Mouse (Mus musculus) testis, adult 2 months (tissue): Measurements from ENCODE around the gene Flvcr2. TPM values are rescaled to one million over a fixed set of nuclear protein-coding genes. Genes with fewer than 3 reads are reported as not detected.

ENCODE experiments used
- H3K27ac ChIP-seq: fragments of 200-500 bp; 2 replicates; pipeline ENCODE4 v1.5.1; 2012; ENCODE audit warnings: low read depth, low read length; ENCODE audit not compliant: control insufficient read depth, insufficient read depth
- H3K27me3 ChIP-seq: fragments of 200-500 bp; 2 replicates; pipeline ENCODE4 v1.6.1; 2012; ENCODE audit warnings: mild to moderate bottlenecking, low read length, moderate library complexity; ENCODE audit not compliant: control insufficient read depth, insufficient read depth
- H3K36me3 ChIP-seq: fragments of 200-500 bp; 2 replicates; pipeline ENCODE4 v1.6.1; 2012; ENCODE audit warnings: mild to moderate bottlenecking, low read length; ENCODE audit not compliant: control insufficient read depth, insufficient read depth
- H3K4me1 ChIP-seq: fragments of 200-500 bp; 2 replicates; pipeline ENCODE4 v1.6.1; 2012; ENCODE audit warnings: low read length; ENCODE audit not compliant: control insufficient read depth, insufficient read depth
- H3K4me3 ChIP-seq: fragments of 200-500 bp; 2 replicates; pipeline ENCODE4 v1.5.1; 2012; ENCODE audit warnings: low read depth, mild to moderate bottlenecking, low read length, moderate library complexity, mixed read lengths; ENCODE audit not compliant: control insufficient read depth
- CTCF ChIP-seq: fragments of 200-500 bp; IDR thresholded peaks from 2 replicates; pipeline ENCODE4 v1.5.1; 2012; ENCODE audit warnings: low read depth, mild to moderate bottlenecking, inconsistent platforms, low read length, moderate library complexity; ENCODE audit not compliant: control insufficient read depth, insufficient read depth, insufficient replicate concordance
- POLR2A ChIP-seq: fragments of 200-500 bp; IDR thresholded peaks from 2 replicates; pipeline ENCODE4 v1.6.1; 2012; ENCODE audit warnings: low read depth, mild to moderate bottlenecking, inconsistent platforms, low read length, moderate library complexity; ENCODE audit not compliant: control insufficient read depth
- polyA plus RNA-seq: library from polyadenylated mRNA; depleted of rRNA; stranded (reverse); fragments of >200 nt; gene quantifications from 2 replicates; pipeline ENCODE4 v1.2.3, GENCODE M21; 2012

The Flvcr2 gene
- polyA plus RNA-seq, 1 experiment: 59.5 TPM

DNA sequence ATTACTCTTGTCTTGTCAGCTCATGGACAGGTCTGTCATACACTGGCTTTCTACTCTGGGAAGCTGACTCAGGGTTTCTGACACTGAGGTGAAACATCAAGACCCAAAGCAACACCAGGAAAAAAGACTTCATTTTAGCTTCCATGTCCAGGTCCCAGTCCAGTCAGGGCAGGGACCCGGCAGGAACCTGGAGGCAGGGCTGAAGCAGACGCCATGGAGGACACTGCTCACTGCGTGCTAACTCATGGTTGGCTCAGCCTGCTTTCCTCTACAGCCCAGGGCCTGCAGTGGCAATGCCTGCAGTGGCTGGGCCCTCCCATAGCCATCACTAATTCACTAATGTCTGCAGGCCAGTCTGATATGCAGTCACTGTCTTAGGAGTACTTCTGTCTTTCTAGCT, 82.5 kb downstream of the Flvcr2 start:
- no peak overlapping the region for H3K27ac ChIP-seq
- no peaks in the 10 kb centered on the region for H3K27me3 ChIP-seq
- TF ChIP-seq POLR2A (no peak), CTCF (no peak)
- peaks cover 1% of the 10 kb centered on the region; the same call in 1 of the 2 replicates for H3K36me3 ChIP-seq
- no peak overlapping the region for H3K4me3 ChIP-seq
- no peaks in the 10 kb centered on the region; the same call in 1 of the 2 replicates for H3K4me1 ChIP-seq

DNA sequence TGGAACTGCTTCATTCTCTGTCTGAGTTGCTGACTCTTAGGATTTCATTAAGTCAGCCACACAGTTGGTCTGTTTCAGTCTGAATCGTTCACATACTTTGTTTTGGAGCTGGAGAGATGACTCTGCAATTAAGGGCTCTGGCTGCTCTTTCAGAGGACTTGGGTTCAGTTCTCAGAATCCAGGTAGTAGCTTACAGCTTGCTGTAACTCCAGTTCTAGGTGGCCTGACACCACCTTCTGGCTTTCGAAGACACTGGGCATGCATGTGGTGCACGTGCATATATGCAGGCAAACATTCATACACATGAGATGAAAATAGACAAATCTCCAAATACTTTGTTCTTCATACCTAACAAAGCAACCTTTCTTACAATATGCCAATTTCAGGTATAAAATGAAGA, 83.5 kb downstream of the Flvcr2 start:
- TF ChIP-seq CTCF: no peak
- TF ChIP-seq POLR2A: no peak
- peaks cover 1% of the 10 kb centered on the region for H3K36me3 ChIP-seq

GRCm38 (mm10) chr12:85830691-85831090, 84.4 kb downstream of the Flvcr2 start:
- H3K27ac ChIP-seq: no peak overlapping the region
- TF ChIP-seq POLR2A (no peak), CTCF (no peak)
- no peaks in the 10 kb centered on the region for H3K27me3 ChIP-seq
- no peaks in the 10 kb centered on the region; the same call in 1 of the 2 replicates for H3K4me1 ChIP-seq
- no peak overlapping the region for H3K4me3 ChIP-seq
- peaks cover 1% of the 10 kb centered on the region for H3K36me3 ChIP-seq

More for the DNA sequence above, 83.5 kb downstream of the Flvcr2 start:
- Histone ChIP-seq H3K27me3 (no peaks in the 10 kb centered on the region), H3K27ac (no peak overlapping the region), H3K4me3 (no peak overlapping the region), H3K4me1 (no peaks in the 10 kb centered on the region; the same call in 1 of the 2 replicates)

- no peak for TF ChIP-seq CTCF
- no peaks in the 10 kb centered on the region for H3K27me3 ChIP-seq
- H3K4me3 ChIP-seq: no peak overlapping the region
- H3K36me3 ChIP-seq: peaks cover 2% of the 10 kb centered on the region
- H3K4me1 ChIP-seq: no peaks in the 10 kb centered on the region
- no peak overlapping the region for H3K27ac ChIP-seq
Observed at GRCm38 (mm10) chr12:85834543-85834942, 88.2 kb downstream of the Flvcr2 start.

GRCm38 (mm10) chr12:85837765-85838164, 91.4 kb downstream of the Flvcr2 start:
- TF ChIP-seq CTCF: no peak
- no peak for TF ChIP-seq POLR2A
- H3K4me1 ChIP-seq: no peaks in the 10 kb centered on the region
- no peak overlapping the region for H3K27ac ChIP-seq

GRCm38 (mm10) chr12:85839371-85840000, 93.1 kb downstream of the Flvcr2 start:
- Histone ChIP-seq H3K36me3 (peaks cover 7% of the 10 kb centered on the region), H3K4me3 (no peak overlapping the region), H3K27ac (no peak overlapping the region), H3K4me1 (no peaks in the 10 kb centered on the region), H3K27me3 (no peaks in the 10 kb centered on the region)
- TF ChIP-seq POLR2A (no peak), CTCF (no peak)

More at GRCm38 (mm10) chr12:85837765-85838164, 91.4 kb downstream of the Flvcr2 start:
- H3K27me3 ChIP-seq: no peaks in the 10 kb centered on the region
- peaks cover 4% of the 10 kb centered on the region for H3K36me3 ChIP-seq
- no peak overlapping the region for H3K4me3 ChIP-seq

GRCm38 (mm10) chr12:85848164-85848958, 102.0 kb downstream of the Flvcr2 start:
- no peak overlapping the region for H3K27ac ChIP-seq
- TF ChIP-seq POLR2A (no peak), CTCF (peak; percentile 60; the same call in 1 of the 2 replicates)
- no peak overlapping the region for H3K4me3 ChIP-seq
- H3K27me3 ChIP-seq: no peaks in the 10 kb centered on the region
- no peaks in the 10 kb centered on the region for H3K4me1 ChIP-seq
- peaks cover 4% of the 10 kb centered on the region for H3K36me3 ChIP-seq
